Mouse (Mus musculus) olfactory bulb, adult 2 months (tissue): Measurements from ENCODE around the gene Wdr73.

ENCODE experiments used
- CTCF ChIP-seq: fragments of 200-500 bp; IDR thresholded peaks from 2 replicates; pipeline ENCODE4 v1.5.1; 2012; ENCODE audit warnings: low read depth, mild to moderate bottlenecking, low read length, moderate library complexity; ENCODE audit not compliant: insufficient read depth
- POLR2A ChIP-seq: fragments of 200-500 bp; IDR thresholded peaks from 2 replicates; pipeline ENCODE4 v1.6.1; 2012; ENCODE audit warnings: mild to moderate bottlenecking, low read depth, low read length, moderate library complexity; ENCODE audit not compliant: insufficient read depth

DNA sequence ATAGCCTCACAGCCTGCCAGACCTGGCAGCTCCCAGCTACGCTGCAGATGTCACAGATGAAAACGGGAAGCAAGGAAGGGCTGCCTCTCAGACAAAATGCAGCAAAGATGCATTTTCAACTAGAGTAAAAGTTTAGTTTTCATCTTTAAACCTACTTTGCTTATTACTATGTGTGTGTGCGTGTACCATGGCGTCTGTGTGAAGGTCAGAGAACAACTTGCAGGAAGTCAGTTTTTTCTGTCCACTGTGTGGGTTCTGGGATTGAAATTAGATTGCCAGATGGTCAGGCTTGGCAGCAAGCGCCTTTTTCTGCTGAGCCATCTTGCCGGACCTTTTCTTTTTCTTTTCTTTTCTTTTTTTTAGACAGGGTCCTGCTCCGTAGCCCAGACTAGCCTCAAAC lies 6.9 kb downstream of the Wdr73 start:
- TF ChIP-seq POLR2A: no peak
- no peak for TF ChIP-seq CTCF
